Mouse (Mus musculus) megakaryocyte, embryonic 14.5 days (primary cell): Measurements from ENCODE around the gene Pkib. TPM values are rescaled to one million over a fixed set of nuclear protein-coding genes. Genes with fewer than 3 reads are reported as not detected.

ENCODE experiments used
- H3K27me3 ChIP-seq: replicated peaks from 2 replicates; pipeline ENCODE3; 2012; ENCODE audit warnings: inconsistent platforms
- H3K36me3 ChIP-seq: replicated peaks from 2 replicates; pipeline ENCODE3; 2012; ENCODE audit warnings: low read length, inconsistent platforms, mixed read lengths
- H3K4me1 ChIP-seq: 2 replicates; pipeline ENCODE4 v1.6.1; 2012; ENCODE audit warnings: inconsistent platforms
- H3K4me3 ChIP-seq: replicated peaks from 2 replicates; pipeline ENCODE3; 2012; ENCODE audit warnings: moderate library complexity, mild to moderate bottlenecking, inconsistent platforms
- H3K9me3 ChIP-seq: 2 replicates; pipeline ENCODE4 v1.6.1; 2012; ENCODE audit warnings: inconsistent platforms
- FLI1 ChIP-seq: IDR thresholded peaks from 2 replicates; pipeline ENCODE4 v1.6.1; 2012; ENCODE audit warnings: low read length, inconsistent platforms, mixed read lengths
- GATA1 ChIP-seq: IDR thresholded peaks from 3 replicates; pipeline ENCODE4 v1.6.1; 2012; ENCODE audit warnings: mixed read lengths, low read length, inconsistent platforms, borderline replicate concordance
- polyA plus RNA-seq: library from polyadenylated mRNA; stranded (reverse); fragments of >175 nt; gene quantifications from 2 replicates; pipeline ENCODE4 v1.2.3, GENCODE M21; 2012; ENCODE audit warnings: low replicate concordance; ENCODE audit not compliant: insufficient read depth

The Pkib gene
- polyA plus RNA-seq, 1 experiment: 1.1 TPM

- Histone ChIP-seq H3K9me3 (no peaks in the 10 kb centered on the region), H3K4me3 (no peak overlapping the region), H3K27me3 (no peaks in the 10 kb centered on the region), H3K36me3 (no peaks in the 10 kb centered on the region), H3K4me1 (peaks cover 23% of the 10 kb centered on the region)
- TF ChIP-seq FLI1: no peak
- no peak for TF ChIP-seq GATA1
Measured at GRCm38 (mm10) chr10:57722363-57722762, 90.6 kb downstream of the Pkib start.

- H3K4me3 ChIP-seq: no peak overlapping the region
Measured at GRCm38 (mm10) chr10:57727666-57728065, 95.9 kb downstream of the Pkib start.

GRCm38 (mm10) chr10:57731672-57732071 lies 99.9 kb downstream of the Pkib start:
- H3K9me3 ChIP-seq: no peaks in the 10 kb centered on the region
- H3K36me3 ChIP-seq: no peaks in the 10 kb centered on the region
- TF ChIP-seq GATA1 (no peak), FLI1 (no peak)
- H3K27me3 ChIP-seq: no peaks in the 10 kb centered on the region
- H3K4me1 ChIP-seq: peaks cover 8% of the 10 kb centered on the region
- no peak overlapping the region for H3K4me3 ChIP-seq

More at GRCm38 (mm10) chr10:57727666-57728065, 95.9 kb downstream of the Pkib start:
- TF ChIP-seq GATA1 (no peak), FLI1 (no peak)
- Histone ChIP-seq H3K4me1 (peaks cover 8% of the 10 kb centered on the region), H3K9me3 (no peaks in the 10 kb centered on the region), H3K36me3 (no peaks in the 10 kb centered on the region), H3K27me3 (no peaks in the 10 kb centered on the region)

GRCm38 (mm10) chr10:57740733-57741132 lies 109.0 kb downstream of the Pkib start:
- H3K9me3 ChIP-seq: no peaks in the 10 kb centered on the region
- H3K27me3 ChIP-seq: no peaks in the 10 kb centered on the region
- TF ChIP-seq FLI1 (no peak), GATA1 (no peak)
- H3K4me3 ChIP-seq: no peak overlapping the region
- no peaks in the 10 kb centered on the region for H3K36me3 ChIP-seq
- H3K4me1 ChIP-seq: no peaks in the 10 kb centered on the region

- Histone ChIP-seq H3K27me3 (no peaks in the 10 kb centered on the region), H3K36me3 (no peaks in the 10 kb centered on the region), H3K4me3 (no peak overlapping the region), H3K9me3 (no peaks in the 10 kb centered on the region), H3K4me1 (peaks cover 3% of the 10 kb centered on the region)
- TF ChIP-seq FLI1 (no peak), GATA1 (no peak)
Measured at GRCm38 (mm10) chr10:57741351-57741750, 109.6 kb downstream of the Pkib start.

- H3K4me3 ChIP-seq: no peak overlapping the region
Measured at GRCm38 (mm10) chr10:57743045-57743444, 111.3 kb downstream of the Pkib start.

GRCm38 (mm10) chr10:57743606-57744016 lies 111.8 kb downstream of the Pkib start:
- H3K9me3 ChIP-seq: no peaks in the 10 kb centered on the region
- H3K27me3 ChIP-seq: no peaks in the 10 kb centered on the region
- H3K36me3 ChIP-seq: no peaks in the 10 kb centered on the region
- H3K4me3 ChIP-seq: peak overlapping the region; percentile 80
- peaks cover 6% of the 10 kb centered on the region for H3K4me1 ChIP-seq
- TF ChIP-seq GATA1: no peak
- TF ChIP-seq FLI1: no peak

More at GRCm38 (mm10) chr10:57743045-57743444, 111.3 kb downstream of the Pkib start:
- H3K36me3 ChIP-seq: no peaks in the 10 kb centered on the region
- no peaks in the 10 kb centered on the region for H3K9me3 ChIP-seq
- H3K4me1 ChIP-seq: peaks cover 6% of the 10 kb centered on the region
- H3K27me3 ChIP-seq: no peaks in the 10 kb centered on the region
- no peak for TF ChIP-seq GATA1
- no peak for TF ChIP-seq FLI1

GRCm38 (mm10) chr10:57744128-57744765 lies 112.5 kb downstream of the Pkib start:
- H3K9me3 ChIP-seq: no peaks in the 10 kb centered on the region

GRCm38 (mm10) chr10:57745452-57745851 lies 113.7 kb downstream of the Pkib start:
- Histone ChIP-seq H3K4me3 (no peak overlapping the region), H3K27me3 (no peaks in the 10 kb centered on the region), H3K36me3 (no peaks in the 10 kb centered on the region), H3K4me1 (peaks cover 6% of the 10 kb centered on the region), H3K9me3 (no peaks in the 10 kb centered on the region)
- no peak for TF ChIP-seq GATA1
- TF ChIP-seq FLI1: no peak

More at GRCm38 (mm10) chr10:57744128-57744765, 112.5 kb downstream of the Pkib start:
- TF ChIP-seq GATA1 (no peak), FLI1 (no peak)
- no peak overlapping the region for H3K4me3 ChIP-seq
- peaks cover 6% of the 10 kb centered on the region for H3K4me1 ChIP-seq
- no peaks in the 10 kb centered on the region for H3K27me3 ChIP-seq
- H3K36me3 ChIP-seq: no peaks in the 10 kb centered on the region

- Histone ChIP-seq H3K27me3 (no peaks in the 10 kb centered on the region), H3K4me1 (peaks cover 6% of the 10 kb centered on the region), H3K9me3 (no peaks in the 10 kb centered on the region), H3K4me3 (no peak overlapping the region), H3K36me3 (no peaks in the 10 kb centered on the region)
- no peak for TF ChIP-seq FLI1
- TF ChIP-seq GATA1: no peak
Measured at GRCm38 (mm10) chr10:57747127-57747526, 115.3 kb downstream of the Pkib start.
